Mouse (Mus musculus) duodenum, adult 2 months (tissue): ENCODE measurements around the gene Pou5f1. TPM values are rescaled to one million over a fixed set of nuclear protein-coding genes. Genes with fewer than 3 reads are reported as not detected.

ENCODE experiments used
- polyA plus RNA-seq: library from polyadenylated mRNA; depleted of rRNA; stranded (reverse); fragments of >200 nt; gene quantifications from 2 replicates; pipeline ENCODE4 v1.2.3, GENCODE M21; 2012; ENCODE audit warnings: low replicate concordance; rRNA removed

Pou5f1 gene
- polyA plus RNA-seq = not detected in 2 replicates

DNA sequence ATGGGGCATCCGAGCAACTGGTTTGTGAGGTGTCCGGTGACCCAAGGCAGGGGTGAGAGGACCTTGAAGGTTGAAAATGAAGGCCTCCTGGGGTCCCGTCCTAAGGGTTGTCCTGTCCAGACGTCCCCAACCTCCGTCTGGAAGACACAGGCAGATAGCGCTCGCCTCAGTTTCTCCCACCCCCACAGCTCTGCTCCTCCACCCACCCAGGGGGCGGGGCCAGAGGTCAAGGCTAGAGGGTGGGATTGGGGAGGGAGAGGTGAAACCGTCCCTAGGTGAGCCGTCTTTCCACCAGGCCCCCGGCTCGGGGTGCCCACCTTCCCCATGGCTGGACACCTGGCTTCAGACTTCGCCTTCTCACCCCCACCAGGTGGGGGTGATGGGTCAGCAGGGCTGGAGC, at the start of gene Pou5f1:
TSS of gene Pou5f1 (plus strand) at position 243 of the 400 bp plus-strand sequence.

DNA sequence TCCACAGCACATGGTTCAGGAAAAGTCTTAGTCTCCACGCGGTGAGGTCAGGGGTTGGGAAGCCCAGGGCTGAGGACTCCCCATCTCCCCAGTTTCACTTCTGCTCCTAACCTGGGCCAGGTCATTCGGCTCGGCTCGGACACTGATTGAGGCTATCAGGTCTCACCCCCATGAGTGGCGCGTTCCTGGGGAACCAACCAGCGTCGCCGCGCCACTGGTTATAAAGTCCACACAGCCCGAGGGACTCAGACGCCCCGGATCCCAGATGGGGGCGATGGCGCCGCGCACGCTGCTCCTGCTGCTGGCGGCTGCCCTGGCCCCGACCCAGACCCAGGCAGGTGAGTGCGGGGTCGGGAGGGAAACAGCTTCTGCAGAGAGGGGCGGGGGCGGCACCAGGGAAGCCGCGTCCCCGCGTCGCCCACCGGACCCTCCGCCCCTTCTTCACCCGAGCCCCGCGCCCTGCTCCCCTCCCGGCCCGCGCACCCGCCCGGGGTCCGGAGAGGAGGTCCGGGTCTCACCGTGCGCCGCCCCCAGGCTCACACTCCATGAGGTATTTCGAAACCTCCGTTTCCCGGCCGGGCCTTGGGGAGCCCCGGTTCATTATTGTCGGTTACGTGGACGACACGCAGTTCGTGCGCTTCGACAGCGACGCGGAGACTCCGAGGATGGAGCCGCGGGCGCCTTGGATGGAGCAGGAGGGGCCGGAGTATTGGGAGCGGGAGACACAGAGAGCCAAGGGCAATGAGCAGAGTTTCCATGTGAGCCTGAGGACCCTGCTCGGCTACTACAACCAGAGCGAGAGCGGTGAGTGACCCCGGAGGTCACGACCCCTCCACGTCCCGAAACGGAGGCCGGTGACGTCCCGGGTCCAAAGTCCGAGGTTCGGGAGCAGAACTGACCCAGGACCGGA, 35.7 kb upstream of the Pou5f1 start, which contains the start of gene H2-Q10:
TSS of gene H2-Q10 (plus strand) at position 248 of the 910 bp plus-strand sequence.

GRCm38 (mm10) chr17:35516652-35517500, 11.1 kb downstream of the Pou5f1 start, which contains the start of the genes Tcf19 and Cchcr1:
Tcf19 (minus strand) TSS chr17:35516824.
Cchcr1 (plus strand) TSS chr17:35517100.

DNA sequence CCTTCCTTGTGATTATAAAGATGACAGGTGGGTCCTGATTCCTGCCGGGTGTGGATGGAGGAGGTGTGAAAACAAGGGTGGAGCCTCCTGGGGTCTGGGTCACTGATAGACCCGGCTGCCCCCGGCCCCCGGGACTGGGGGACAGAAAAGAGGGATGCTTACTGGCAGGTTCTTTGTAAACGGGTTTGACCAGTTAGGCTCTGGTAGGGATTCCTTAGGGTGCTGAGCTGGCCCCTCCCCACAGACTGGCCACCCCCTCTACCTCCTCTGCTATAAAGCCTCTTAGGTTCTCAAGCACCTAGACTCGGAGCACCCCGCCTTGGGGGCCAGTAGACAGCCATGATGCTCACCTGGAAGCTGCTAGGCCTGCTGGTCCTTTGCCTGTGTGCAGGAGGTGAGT, 27.1 kb downstream of the Pou5f1 start, which contains the start of gene Psors1c2:
TSS of gene Psors1c2 (plus strand) at position 301 of the 400 bp plus-strand sequence.

DNA sequence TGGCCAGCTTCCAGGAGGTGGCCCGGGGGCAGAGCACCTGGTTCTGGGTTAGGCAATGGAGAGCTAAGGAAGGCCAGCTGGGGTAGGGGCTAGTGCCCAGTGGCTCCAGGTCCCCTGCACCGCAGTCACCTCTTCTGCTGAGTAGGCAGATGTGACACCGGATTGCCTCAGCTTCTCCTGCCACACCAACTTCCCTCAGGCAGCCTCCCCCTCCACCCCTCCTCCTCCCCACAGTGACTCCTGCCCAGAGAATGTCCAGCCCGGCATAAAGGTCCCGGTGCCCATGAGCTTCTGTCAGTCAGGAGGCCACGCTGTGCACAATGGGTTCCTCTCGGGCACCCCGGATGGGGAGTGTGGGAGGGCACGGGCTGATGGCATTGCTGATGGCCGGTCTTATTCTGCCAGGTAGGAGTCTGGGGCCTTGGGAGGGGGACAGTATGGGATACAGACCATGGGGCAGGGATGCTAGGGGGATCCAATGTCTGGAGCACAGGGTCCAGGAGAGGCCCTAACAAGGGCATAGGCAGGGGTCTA, 46.1 kb downstream of the Pou5f1 start, which contains the start of gene Cdsn:
TSS of gene Cdsn (plus strand) at position 248 of the 534 bp plus-strand sequence.

Other genes with a start within 250 kb of the Pou5f1 start
- gene H2-D1, start 243.3 kb upstream of the Pou5f1 start, polyA plus RNA-seq = 447 and 1,433 TPM in 2 replicates
- gene H2-Q1, start 185.6 kb upstream of the Pou5f1 start, polyA plus RNA-seq = 28.5 and 65.5 TPM in 2 replicates
- 350 and 1,003 TPM in 2 replicates for gene H2-Q2, start 163.8 kb upstream of the Pou5f1 start, polyA plus RNA-seq
- 97.7 and 164 TPM in 2 replicates for gene H2-Q4, start 126.4 kb upstream of the Pou5f1 start, polyA plus RNA-seq
- gene H2-Q6, start 81.2 kb upstream of the Pou5f1 start, polyA plus RNA-seq = 16.0 and 40.0 TPM in 2 replicates
- 49.5 and 117 TPM in 2 replicates for gene H2-Q7, start 66.9 kb upstream of the Pou5f1 start, polyA plus RNA-seq
- 11.4 and 14.5 TPM in 2 replicates for gene H2-Q10, start 35.9 kb upstream of the Pou5f1 start, polyA plus RNA-seq
- 8.0 and 16.7 TPM in 2 replicates for gene Tcf19, start 10.8 kb downstream of the Pou5f1 start, polyA plus RNA-seq
- gene Cchcr1, start 11.1 kb downstream of the Pou5f1 start, polyA plus RNA-seq = 3.4 TPM in 2 replicates
- gene Psors1c2, start 27.2 kb downstream of the Pou5f1 start, polyA plus RNA-seq = 0.39 TPM in 1 of 2 replicates, not detected in the other
- 0.71 and 1.6 TPM in 2 replicates for gene Cdsn, start 46.1 kb downstream of the Pou5f1 start, polyA plus RNA-seq
- not detected in 2 replicates for gene 2300002M23Rik, start 61.4 kb downstream of the Pou5f1 start, polyA plus RNA-seq
- gene Sfta2, start 95.5 kb downstream of the Pou5f1 start, polyA plus RNA-seq = 0.48 TPM in 1 of 2 replicates, not detected in the other
- 0.05 TPM in 1 of 2 replicates, not detected in the other for gene Gm9573, start 120.6 kb downstream of the Pou5f1 start, polyA plus RNA-seq
- 0.17 and 64.7 TPM in 2 replicates for gene Mucl3, start 137.7 kb downstream of the Pou5f1 start, polyA plus RNA-seq
- gene Vars2, start 161.6 kb downstream of the Pou5f1 start, polyA plus RNA-seq = 32.7 and 37.8 TPM in 2 replicates
- gene Gtf2h4, start 167.7 kb downstream of the Pou5f1 start, polyA plus RNA-seq = 14.5 and 14.8 TPM in 2 replicates
- gene Ddr1, start 198.6 kb downstream of the Pou5f1 start, polyA plus RNA-seq = 63.7 and 75.5 TPM in 2 replicates